Mouse (Mus musculus): ENCODE measurements around the gene Tcf3. TPM values are rescaled to one million over a fixed set of nuclear protein-coding genes. Genes with fewer than 3 reads are reported as not detected.
A peak's percentile ranks its signal among the peaks of the same experiment; 100 is the strongest.

Gene Tcf3
- 10 to 100 TPM; 16.5 to 18.0 TPM for total RNA-seq (2021)
- 20.1 and 25.0 TPM in 2 replicates for polyA plus RNA-seq (2012; rRNA removed)
- long read RNA-seq, transcript Tcf3-207 (19 exons, 2,920 nt): minor isoform, 7 of 43 reads
- long read RNA-seq, transcript Tcf3-202 (19 exons, 2,829 nt): minor isoform, 8 of 43 reads
- long read RNA-seq, transcript Tcf3-209 (19 exons, 2,950 nt): major isoform, 11 of 43 reads
- long read RNA-seq, partial matches to known transcripts: 7 of 43 reads
- long read RNA-seq, other reads (novel, unspliced or antisense): 5 of 43 reads

DNA sequence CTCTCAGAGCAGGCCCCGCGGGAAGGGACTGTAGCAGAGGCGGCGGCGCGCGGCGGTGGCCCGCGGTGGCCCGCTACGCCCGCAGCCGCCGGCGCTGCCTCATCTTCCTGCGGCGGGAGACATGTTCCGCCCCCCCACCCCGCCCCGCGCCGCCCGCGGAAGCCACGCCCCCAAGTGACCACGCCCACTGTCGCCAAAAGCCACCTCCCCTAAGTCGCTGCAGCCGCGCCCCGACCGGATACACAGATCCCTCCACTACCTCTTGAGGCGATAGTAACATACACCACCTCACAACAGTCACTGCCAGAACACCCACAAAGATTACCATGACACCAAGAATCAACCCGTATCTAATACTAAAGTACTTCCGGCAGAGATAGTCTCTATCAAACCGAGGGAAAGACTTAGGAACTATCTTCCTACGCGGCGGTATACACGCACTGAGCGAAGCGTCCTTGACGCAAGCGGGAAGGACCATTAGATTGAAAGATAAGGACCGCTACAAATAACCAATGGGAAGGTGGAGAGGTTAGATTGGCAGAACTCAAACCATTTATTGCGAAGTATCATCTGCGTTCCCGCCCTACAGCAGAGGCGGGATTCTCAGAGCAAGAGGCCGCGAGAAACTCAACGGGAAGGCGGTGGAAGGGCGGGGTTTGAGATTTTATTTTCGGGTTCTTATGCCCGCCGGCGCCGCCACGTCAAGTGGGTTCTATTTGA lies at the start of gene Tcf3:
Gene Tcf3 (minus strand): TSS at position 135 of the 720 bp plus-strand sequence.
- under 1% methylated on average over 60 of the region's 61 CpGs for WGBS
- peak; percentile 93 to 97 for DNase-seq
- peak; percentile 59; the same call in 1 of the 2 replicates for TF ChIP-seq POLR2A (IDR thresholded peaks at IDR 0.05; ENCODE audit: insufficient read depth, low read depth, low read length)
- TF ChIP-seq CTCF (IDR thresholded peaks at IDR 0.05): no peak
- TF ChIP-seq EP300 (IDR thresholded peaks at IDR 0.05; ENCODE audit: insufficient read depth, low read depth, low read length): peak; percentile 84; the same call in 1 of the 2 replicates
- peaks cover 4% of the 10 kb centered on the region; the same call in 1 of the 2 replicates for H3K79me2 ChIP-seq (replicated peaks; ENCODE audit: control insufficient read depth, insufficient read depth, low read length)
- H3K36me3 ChIP-seq (ENCODE audit: control insufficient read depth, insufficient read depth, low read length): no peaks in the 10 kb centered on the region
- intact Hi-C loops (cut with DNase I): loop anchor here (5.0 kb wide), 2 partner anchors 36 to 269 kb away; partner anchors contain the start of genes Izumo4, Mbd3 and Mob3a
- peak within 1 kb of the TSS; percentile 99 for H3K27ac ChIP-seq
- H3K9ac ChIP-seq (ENCODE audit: low read depth, low read length): peak within 1 kb of the TSS; percentile 82
- peaks cover 1% of the 10 kb centered on the region; the same call in 1 of the 2 replicates for H3K4me1 ChIP-seq (ENCODE audit: control insufficient read depth, insufficient read depth, low read length)
- peak within 1 kb of the TSS; percentile 96 for H3K4me3 ChIP-seq
- no peaks in the 10 kb centered on the region for H3K27me3 ChIP-seq (ENCODE audit: control insufficient read depth, insufficient read depth, low read length)

GRCm38 (mm10) chr10:80481002-80481401 lies 47.6 kb upstream of the Tcf3 start:
- Histone ChIP-seq H3K36me3 (ENCODE audit: control insufficient read depth, insufficient read depth, low read length) (no peaks in the 10 kb centered on the region), H3K9ac (ENCODE audit: low read depth, low read length) (no peak overlapping the region), H3K27me3 (ENCODE audit: control insufficient read depth, insufficient read depth, low read length) (peaks cover 7% of the 10 kb centered on the region; the same call in 1 of the 2 replicates), H3K79me2 (replicated peaks; ENCODE audit: control insufficient read depth, insufficient read depth, low read length) (no peaks in the 10 kb centered on the region), H3K4me3 (no peak overlapping the region), H3K4me1 (ENCODE audit: control insufficient read depth, insufficient read depth, low read length) (no peaks in the 10 kb centered on the region), H3K27ac (no peak overlapping the region)
- intact Hi-C loops (cut with DNase I): no loop called here
- no peak for DNase-seq
- no peak for TF ChIP-seq CTCF (IDR thresholded peaks at IDR 0.05)
- TF ChIP-seq POLR2A (IDR thresholded peaks at IDR 0.05; ENCODE audit: insufficient read depth, low read depth, low read length): no peak
- no peak for TF ChIP-seq EP300 (IDR thresholded peaks at IDR 0.05; ENCODE audit: insufficient read depth, low read depth, low read length)
- WGBS: 26% methylated on average over 5 of the region's 5 CpGs

DNA sequence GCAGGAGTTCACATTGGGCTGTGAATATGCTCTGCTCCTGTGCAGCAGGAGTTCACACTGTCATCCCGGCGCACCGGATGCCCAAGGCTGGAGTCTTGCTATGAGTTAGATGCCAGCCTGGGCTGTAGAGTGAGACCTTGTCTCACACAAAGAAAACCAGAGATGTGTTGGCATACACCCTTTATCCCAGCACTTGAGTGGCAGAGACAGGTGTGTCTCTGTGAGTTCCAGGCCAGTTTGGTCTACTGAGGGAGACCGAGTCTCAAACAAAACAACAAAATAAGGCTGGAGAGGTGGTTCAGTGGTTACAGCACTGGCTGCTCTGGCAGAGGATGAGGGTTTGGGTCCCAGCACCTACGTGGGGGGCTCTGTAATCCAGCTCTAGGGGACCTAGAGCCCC lies 45.1 kb upstream of the Tcf3 start:
- Histone ChIP-seq H3K27ac (no peak overlapping the region), H3K27me3 (ENCODE audit: control insufficient read depth, insufficient read depth, low read length) (peaks cover 7% of the 10 kb centered on the region; the same call in 1 of the 2 replicates), H3K4me1 (ENCODE audit: control insufficient read depth, insufficient read depth, low read length) (no peaks in the 10 kb centered on the region), H3K36me3 (ENCODE audit: control insufficient read depth, insufficient read depth, low read length) (no peaks in the 10 kb centered on the region), H3K4me3 (no peak overlapping the region), H3K79me2 (replicated peaks; ENCODE audit: control insufficient read depth, insufficient read depth, low read length) (no peaks in the 10 kb centered on the region), H3K9ac (ENCODE audit: low read depth, low read length) (no peak overlapping the region)
- intact Hi-C loops (cut with DNase I): no loop called here
- WGBS: 72% methylated on average over 5 of the region's 5 CpGs
- DNase-seq: no peak
- TF ChIP-seq EP300 (IDR thresholded peaks at IDR 0.05; ENCODE audit: insufficient read depth, low read depth, low read length) (no peak), CTCF (IDR thresholded peaks at IDR 0.05) (no peak), POLR2A (IDR thresholded peaks at IDR 0.05; ENCODE audit: insufficient read depth, low read depth, low read length) (no peak)

- intact Hi-C loops (cut with DNase I): no loop called here
- TF ChIP-seq EP300 (IDR thresholded peaks at IDR 0.05; ENCODE audit: insufficient read depth, low read depth, low read length) (no peak), CTCF (IDR thresholded peaks at IDR 0.05) (no peak), POLR2A (IDR thresholded peaks at IDR 0.05; ENCODE audit: insufficient read depth, low read depth, low read length) (no peak)
- Histone ChIP-seq H3K4me3 (peak overlapping the region; percentile 46), H3K36me3 (ENCODE audit: control insufficient read depth, insufficient read depth, low read length) (no peaks in the 10 kb centered on the region), H3K4me1 (ENCODE audit: control insufficient read depth, insufficient read depth, low read length) (no peaks in the 10 kb centered on the region), H3K27me3 (ENCODE audit: control insufficient read depth, insufficient read depth, low read length) (peaks cover 8% of the 10 kb centered on the region), H3K9ac (ENCODE audit: low read depth, low read length) (peak overlapping the region; percentile 59), H3K79me2 (replicated peaks; ENCODE audit: control insufficient read depth, insufficient read depth, low read length) (no peaks in the 10 kb centered on the region), H3K27ac (peak overlapping the region; percentile 32)
- WGBS: 2% methylated on average over 57 of the region's 58 CpGs
- DNase-seq: peak; percentile 91 to 92
Measured at GRCm38 (mm10) chr10:80475290-80475959, 42.0 kb upstream of the Tcf3 start.

DNA sequence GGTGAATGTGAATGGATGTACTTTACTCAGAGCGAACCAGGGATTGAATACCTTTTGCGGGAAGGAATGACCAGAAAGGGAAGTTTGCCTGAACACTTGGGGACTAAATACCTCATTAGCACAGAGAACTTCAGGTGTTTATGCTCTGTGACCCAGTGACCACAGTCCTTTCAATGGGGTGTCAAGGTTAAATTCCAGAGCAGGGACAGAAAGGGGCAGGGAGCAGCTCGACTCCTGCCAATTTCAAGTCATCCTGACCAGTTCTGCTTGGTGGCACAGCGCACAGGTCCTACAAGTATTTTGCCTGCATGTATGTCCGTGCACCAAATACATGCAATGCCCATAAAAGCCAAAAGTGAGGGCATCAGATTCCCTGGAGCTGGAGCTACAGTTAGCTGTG lies 31.6 kb upstream of the Tcf3 start:
- no peaks in the 10 kb centered on the region for H3K79me2 ChIP-seq (replicated peaks; ENCODE audit: control insufficient read depth, insufficient read depth, low read length)
- H3K9ac ChIP-seq (ENCODE audit: low read depth, low read length): no peak overlapping the region
- H3K27me3 ChIP-seq (ENCODE audit: control insufficient read depth, insufficient read depth, low read length): no peaks in the 10 kb centered on the region
- DNase-seq: no peak
- intact Hi-C loops (cut with DNase I): no loop called here
- H3K36me3 ChIP-seq (ENCODE audit: control insufficient read depth, insufficient read depth, low read length): no peaks in the 10 kb centered on the region
- no peak overlapping the region for H3K27ac ChIP-seq
- no peaks in the 10 kb centered on the region for H3K4me1 ChIP-seq (ENCODE audit: control insufficient read depth, insufficient read depth, low read length)
- no peak overlapping the region for H3K4me3 ChIP-seq
- 75% methylated on average over 5 of the region's 5 CpGs for WGBS
- TF ChIP-seq POLR2A (IDR thresholded peaks at IDR 0.05; ENCODE audit: insufficient read depth, low read depth, low read length): no peak
- no peak for TF ChIP-seq CTCF (IDR thresholded peaks at IDR 0.05)
- no peak for TF ChIP-seq EP300 (IDR thresholded peaks at IDR 0.05; ENCODE audit: insufficient read depth, low read depth, low read length)
